Mouse (Mus musculus): Measurements from ENCODE around the gene Nr2c1.

The Nr2c1 gene

DNA sequence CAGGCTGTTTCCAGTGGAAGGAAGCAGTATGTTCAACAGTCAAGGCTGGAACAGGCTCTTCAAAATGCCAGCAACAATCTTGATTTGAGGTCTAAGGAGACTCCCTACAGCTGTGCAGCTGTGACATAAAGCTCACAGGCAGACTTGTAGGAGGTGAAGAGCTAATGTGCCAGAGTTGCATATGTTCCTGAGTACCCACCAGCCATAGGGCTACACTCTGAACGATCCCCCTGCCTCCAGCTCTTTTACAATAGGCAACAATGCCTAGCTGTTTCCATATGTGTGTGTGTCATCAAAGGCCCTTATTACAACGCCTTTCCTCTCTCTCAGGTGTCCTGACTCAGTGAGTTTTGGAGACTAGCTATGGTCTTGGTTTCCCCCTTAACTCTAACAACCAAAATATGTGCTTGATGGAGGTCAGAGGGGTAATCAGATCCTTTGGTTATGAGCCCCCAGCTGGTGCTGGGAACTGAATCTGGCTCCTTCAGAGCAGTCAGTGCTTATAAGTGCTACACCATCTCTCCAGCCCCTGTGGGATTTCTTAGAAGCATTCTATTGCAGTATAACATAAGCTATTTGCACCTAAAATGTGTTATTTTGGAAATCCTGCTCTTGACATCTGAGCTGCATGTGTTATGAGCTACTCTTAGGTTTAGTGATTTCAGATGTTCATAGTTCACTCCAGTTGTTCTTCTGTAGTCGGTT is 7.4 kb upstream of the Nr2c1 start:
- DNase-seq (ENCODE audit: low read depth): no peak

DNA sequence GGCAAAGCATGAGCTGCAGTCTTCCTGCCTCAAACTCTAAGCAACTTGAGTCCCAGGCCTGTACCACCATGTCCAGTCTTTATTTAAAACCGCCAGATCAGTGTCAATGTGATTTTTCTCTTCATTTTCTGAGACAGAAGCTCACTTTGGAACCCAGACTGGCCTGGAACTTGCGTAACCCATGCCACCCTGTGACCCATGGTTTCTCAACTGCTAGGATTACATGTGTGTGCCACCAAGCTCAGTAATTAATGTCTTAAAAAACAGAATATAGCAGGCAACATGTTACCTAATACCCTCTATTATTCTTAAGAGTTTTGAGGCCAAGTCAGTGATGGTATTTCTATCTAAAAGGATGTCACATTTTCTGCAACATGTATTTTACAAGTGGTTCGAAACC is 5.4 kb upstream of the Nr2c1 start:
- DNase-seq (ENCODE audit: low read depth): no peak

DNA sequence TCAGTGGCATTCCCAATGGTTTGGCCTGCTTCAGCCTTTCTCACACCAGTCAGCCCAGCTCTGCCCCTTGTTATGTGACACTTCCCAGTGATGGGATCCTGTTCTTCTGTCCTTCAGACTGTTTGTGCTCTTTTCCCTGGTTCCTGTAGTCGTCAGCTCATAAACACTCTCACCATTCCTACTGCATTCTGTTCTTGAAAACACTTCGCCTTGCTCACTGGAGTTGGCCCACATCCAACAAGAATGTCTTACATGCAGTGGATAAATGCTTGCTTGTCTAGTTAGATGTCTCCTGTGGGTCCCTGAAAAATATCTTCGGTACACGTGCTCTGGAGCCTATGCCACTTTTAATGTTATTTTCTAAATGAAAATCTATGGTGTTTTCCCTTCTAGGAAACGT is 3.2 kb upstream of the Nr2c1 start:
- no peak for DNase-seq (ENCODE audit: low read depth)

- no peak for DNase-seq (ENCODE audit: low read depth)
These were observed 450 bp upstream of the Nr2c1 start for GRCm38 (mm10) chr10:94147391-94147755.

GRCm38 (mm10) chr10:94151488-94151887 is 3.7 kb downstream of the Nr2c1 start:
- no peak for DNase-seq (ENCODE audit: low read depth)

- DNase-seq (ENCODE audit: low read depth): no peak
These were observed 6.0 kb downstream of the Nr2c1 start for GRCm38 (mm10) chr10:94153841-94154240.

DNA sequence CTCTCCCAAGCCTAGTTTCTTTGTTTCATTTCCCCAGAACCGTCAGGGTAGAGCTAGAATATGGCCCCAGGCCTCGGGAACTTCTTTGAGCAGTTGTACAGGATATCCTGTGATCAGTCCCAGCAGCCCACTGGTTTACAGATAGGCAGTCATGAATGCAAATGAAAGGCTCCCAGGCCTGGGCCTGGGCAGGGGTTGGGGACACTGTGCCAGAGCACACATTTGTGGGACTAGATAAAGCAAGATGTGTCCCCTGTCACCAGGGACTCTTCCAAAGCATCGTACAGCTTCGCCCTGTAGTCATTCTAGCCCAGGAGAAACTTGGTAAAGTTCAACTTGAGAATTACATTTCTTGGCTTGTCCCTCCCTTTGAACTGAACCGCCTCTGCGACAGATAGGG is 11.1 kb downstream of the Nr2c1 start:
- DNase-seq (ENCODE audit: low read depth): no peak

GRCm38 (mm10) chr10:94159406-94159805 is 11.6 kb downstream of the Nr2c1 start:
- no peak for DNase-seq (ENCODE audit: low read depth)

DNA sequence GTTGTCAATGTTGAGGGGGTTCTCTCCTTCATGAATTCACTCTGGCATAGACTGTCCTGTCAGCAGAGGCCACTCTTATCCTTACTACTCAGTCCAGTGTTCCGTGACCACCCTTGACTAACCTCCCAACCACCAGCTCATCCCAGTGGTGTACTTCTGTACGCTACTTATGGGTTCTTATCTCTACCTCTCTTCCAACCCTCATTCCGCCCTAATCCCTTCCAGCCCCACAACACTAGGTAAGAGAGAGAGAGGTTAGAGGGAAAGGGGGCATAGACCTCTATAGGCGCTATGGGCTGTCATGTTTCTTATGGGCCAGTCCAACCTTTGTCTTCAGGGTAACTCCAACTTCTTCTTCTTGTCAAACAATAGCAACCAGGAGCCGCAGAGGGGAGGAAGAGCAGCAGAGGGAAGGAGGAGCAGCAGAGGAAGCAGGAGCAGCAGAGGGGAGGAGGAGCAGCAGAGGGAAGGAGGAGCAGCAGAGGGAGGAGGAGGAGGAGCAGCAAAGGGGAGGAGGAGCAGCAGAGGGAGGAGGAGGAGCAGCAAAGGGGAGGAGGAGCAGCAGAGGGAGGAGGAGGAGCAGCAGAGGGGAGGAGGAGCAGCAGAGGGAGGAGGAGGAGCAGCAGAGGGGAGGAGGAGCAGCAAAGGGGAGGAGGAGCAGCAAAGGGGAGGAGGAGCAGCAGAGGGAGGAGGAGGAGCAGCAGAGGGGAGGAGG is 13.4 kb downstream of the Nr2c1 start:
- no peak for DNase-seq (ENCODE audit: low read depth)

- no peak for DNase-seq (ENCODE audit: low read depth)
These were observed 14.2 kb downstream of the Nr2c1 start for GRCm38 (mm10) chr10:94162031-94162430.

- no peak for DNase-seq (ENCODE audit: low read depth)
These were observed 16.5 kb downstream of the Nr2c1 start for GRCm38 (mm10) chr10:94164104-94164845.

DNA sequence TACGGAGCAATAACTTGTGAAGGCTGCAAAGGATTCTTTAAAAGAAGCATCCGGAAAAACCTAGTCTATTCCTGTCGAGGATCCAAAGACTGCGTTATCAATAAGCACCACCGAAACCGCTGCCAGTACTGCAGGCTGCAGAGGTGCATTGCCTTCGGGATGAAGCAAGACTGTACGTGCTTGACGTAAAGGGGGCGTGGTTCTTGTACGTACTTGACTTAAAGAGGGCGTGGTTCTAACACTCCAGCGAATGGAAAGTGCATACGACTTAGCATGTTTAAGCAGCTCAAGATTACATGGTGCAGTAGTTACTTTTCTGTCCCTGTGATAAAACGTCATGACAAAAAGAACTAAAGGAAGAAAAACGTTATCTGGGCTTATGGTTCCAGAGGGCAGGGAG is 17.6 kb downstream of the Nr2c1 start:
- DNase-seq (ENCODE audit: low read depth): no peak

GRCm38 (mm10) chr10:94167051-94167750 is 19.4 kb downstream of the Nr2c1 start:
- no peak for DNase-seq (ENCODE audit: low read depth)

DNA sequence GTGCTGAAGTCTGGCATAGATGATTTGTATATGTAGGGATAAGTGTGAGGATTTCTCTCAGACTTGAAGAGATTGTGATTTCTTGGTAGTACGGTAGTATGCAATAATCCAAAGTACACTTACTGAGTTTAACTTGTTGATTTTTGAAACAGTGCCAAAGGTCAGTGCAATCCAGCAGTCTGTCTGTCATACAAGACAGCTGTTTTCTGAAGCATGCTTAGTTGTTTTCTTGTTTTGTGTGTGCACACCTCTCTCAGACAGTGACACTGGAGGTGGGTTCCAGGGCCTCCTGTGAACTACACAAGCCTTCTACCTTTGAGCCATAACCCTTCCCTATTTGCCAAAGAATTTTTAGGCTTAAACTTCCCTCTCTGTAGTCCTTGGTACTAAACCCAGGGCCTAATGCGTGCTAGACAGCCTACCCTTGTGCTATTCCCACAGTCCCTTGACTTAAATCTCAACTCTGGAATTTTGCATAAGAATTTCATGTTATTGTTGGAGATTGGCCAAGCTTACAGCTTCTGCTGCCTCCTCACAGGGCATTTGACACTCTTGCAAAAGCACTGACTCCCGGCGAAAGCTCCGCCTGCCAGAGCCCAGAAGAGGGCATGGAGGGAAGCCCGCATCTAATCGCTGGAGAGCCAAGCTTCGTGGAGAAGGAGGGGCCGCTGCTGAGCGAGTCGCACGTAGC is 23.8 kb downstream of the Nr2c1 start:
- no peak for DNase-seq (ENCODE audit: low read depth)

- no peak for DNase-seq (ENCODE audit: low read depth)
These were observed 24.3 kb downstream of the Nr2c1 start for GRCm38 (mm10) chr10:94172137-94172536.

DNA sequence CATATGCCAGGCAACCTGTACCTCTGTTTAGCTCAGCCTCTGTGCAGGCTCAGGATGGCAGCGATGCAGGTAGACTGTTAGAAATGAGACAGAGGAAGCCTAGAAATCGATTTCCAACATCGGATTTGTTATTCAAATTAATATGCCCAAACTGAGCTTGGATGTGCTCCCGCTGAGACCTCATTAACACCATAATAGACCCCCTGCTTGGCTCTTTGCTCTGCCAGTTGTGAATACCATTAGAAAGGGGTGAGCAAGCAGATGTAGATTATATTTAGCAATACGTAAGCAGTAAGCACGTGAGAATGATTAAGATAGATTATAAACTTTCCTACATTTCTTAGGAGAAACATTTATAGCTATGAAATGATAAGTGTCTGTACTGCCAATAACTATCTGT is 24.9 kb downstream of the Nr2c1 start:
- DNase-seq (ENCODE audit: low read depth): no peak

GRCm38 (mm10) chr10:94174652-94175051 is 26.8 kb downstream of the Nr2c1 start:
- no peak for DNase-seq (ENCODE audit: low read depth)

DNA sequence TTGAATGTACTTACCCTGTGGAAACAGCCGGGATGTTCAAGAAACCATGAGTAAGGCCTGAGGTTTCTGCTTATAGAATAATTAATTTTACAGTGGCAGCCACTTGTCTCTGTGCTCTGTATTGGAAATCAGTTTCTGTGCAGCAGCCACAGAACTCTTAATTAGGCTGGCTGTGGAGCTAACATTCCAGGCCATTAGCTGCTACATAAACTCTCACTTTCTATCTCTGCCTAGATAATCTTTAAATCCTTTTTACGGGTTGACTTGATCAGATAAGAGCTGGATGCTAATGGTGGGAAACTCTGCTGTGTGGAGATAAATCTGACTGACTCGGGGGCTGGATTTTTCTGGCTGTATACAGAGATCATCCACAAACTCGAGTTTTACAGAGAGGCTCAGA is 35.4 kb downstream of the Nr2c1 start:
- no peak for DNase-seq (ENCODE audit: low read depth)

- peak; percentile 96 for DNase-seq (ENCODE audit: low read depth)
These were observed 50.9 kb downstream of the Nr2c1 start, which contains the start of gene Ndufa12 for GRCm38 (mm10) chr10:94198482-94199405. Gene Ndufa12 (plus strand): TSS chr10:94198720.

GRCm38 (mm10) chr10:94204973-94205372 is 57.1 kb downstream of the Nr2c1 start:
- DNase-seq (ENCODE audit: low read depth): no peak

All from induced T-regulatory cell, adult 2 months (primary cell).